Mouse (Mus musculus) gastrocnemius, adult 2 months (tissue): ENCODE results near the gene Smim24. TPM values are rescaled to one million over a fixed set of nuclear protein-coding genes. Genes with fewer than 3 reads are reported as not detected.

Experiments used
- DNase-seq: peaks from one replicate; pipeline ENCODE4 v3.0.0; 2022
- H3K27ac ChIP-seq: fragments of 200-600 bp; 2 replicates; pipeline ENCODE4 v1.8.1; 2022; ENCODE audit warnings: mild to moderate bottlenecking
- H3K4me3 ChIP-seq: fragments of 200-600 bp; 2 replicates; pipeline ENCODE4 v1.8.1; 2022; ENCODE audit warnings: mild to moderate bottlenecking, moderate library complexity
- CTCF ChIP-seq: fragments of 200-600 bp; IDR thresholded peaks from 2 replicates; pipeline ENCODE4 v1.8.1; 2022; ENCODE audit warnings: antibody characterized with exemption, mild to moderate bottlenecking, moderate library complexity
- intact Hi-C: fragments of 180-260 bp; cut with DNase I; formaldehyde crosslinking; loops from one replicate; pipeline ENCODE4 v1.15.1; 2025
- total RNA-seq, 2 experiments: library from RNA; stranded (reverse); gene quantifications; 2 replicates each; pipeline ENCODE4 v1.2.3; 2021

Gene Smim24
- total RNA-seq, 2 experiments from 2014 or later: not detected

DNA sequence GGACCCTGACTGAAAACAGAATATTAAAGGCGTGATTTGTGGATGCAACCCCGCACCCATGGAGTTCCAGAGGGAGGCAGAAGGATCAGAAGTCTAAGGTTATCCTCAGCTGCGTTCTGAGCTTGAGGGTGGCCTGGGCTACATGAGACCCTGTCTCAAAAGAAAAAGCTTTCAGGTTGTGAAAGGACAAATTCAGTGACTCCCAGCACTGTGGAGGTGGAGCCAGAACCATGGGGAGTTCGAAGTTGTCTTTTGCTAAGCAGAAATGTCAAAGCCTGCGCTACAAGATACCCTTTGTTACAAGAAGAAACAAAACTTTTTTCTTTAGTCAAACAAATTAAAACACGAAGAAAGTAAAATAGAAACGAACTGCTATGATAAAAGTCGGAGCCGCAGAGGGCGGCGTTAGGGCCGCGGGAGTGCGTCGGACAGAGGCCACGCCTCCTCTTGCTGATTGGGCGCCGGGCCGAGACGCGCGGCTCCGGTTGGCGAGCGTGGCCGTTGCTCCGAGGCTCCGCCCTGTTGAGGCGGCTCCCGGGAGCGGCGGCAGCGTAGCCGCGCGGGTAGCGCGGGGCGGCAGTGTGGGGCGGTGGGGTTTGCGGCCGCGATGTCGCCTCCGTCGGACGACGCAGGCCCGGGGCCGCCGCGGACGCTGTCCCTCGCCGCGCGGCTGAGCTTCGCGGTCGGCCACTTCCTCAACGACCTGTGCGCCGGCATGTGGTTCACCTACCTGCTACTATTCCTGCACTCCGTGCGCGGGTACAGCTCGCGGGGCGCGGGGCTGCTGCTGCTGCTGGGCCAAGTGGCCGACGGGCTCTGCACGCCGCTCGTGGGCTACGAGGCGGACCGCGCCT lies 35.6 kb upstream of the Smim24 start, which contains the start of gene Mfsd12:
Gene Mfsd12, plus strand, starts transcription at position 501 of the 854 bp plus-strand sequence.
- H3K27ac ChIP-seq: peak within 1 kb of the TSS; percentile 88
- H3K4me3 ChIP-seq: peak within 1 kb of the TSS; percentile 92
- intact Hi-C loops: no loop called here
- peak; percentile 96 for DNase-seq
- no peak for TF ChIP-seq CTCF

DNA sequence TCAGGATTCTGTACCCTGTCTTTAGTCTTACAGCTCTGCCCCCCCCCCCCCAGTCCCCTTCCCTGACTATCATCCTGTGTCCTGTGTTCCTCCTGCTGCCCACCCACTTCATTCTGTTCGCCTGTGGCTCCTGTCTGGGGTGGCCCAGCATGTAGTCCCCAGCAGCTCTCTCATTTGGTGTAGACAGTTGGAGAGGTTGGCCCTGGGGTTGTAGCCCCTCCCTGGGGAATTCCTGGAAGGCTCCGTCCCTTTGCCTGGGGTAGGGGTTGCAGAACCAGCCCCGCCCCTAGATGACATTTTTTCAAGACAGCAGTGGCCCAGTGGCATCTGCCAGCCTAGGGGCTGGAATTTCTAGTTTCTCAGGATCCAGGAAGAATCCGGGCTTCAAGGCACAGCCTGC lies 34.6 kb upstream of the Smim24 start:
- intact Hi-C loops: no loop called here
- TF ChIP-seq CTCF: no peak
- H3K4me3 ChIP-seq: peak overlapping the region; percentile 92
- peak overlapping the region; percentile 88 for H3K27ac ChIP-seq
- DNase-seq: no peak

DNA sequence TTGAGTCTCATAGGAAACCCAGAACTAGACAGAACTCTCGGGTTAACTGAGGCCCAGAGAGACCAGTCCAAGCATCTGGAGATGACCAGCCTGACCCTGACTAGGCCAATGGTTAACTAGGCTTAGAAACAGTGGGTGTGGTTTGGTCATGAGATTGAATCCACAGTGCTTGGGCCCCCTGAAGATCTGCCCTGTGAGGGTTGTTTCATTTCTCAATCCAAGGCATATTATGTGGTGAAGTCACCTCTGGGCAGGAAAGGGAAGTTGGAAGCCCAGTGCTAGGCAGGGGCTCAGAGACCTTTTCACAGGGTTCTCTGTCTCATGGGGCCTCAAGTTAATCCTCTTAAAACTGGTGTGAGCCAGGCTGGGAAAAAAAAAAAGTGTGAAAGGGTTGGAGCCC lies 34.0 kb upstream of the Smim24 start:
- TF ChIP-seq CTCF: no peak
- no peak for DNase-seq
- H3K4me3 ChIP-seq: peak overlapping the region; percentile 92
- intact Hi-C loops: no loop called here
- H3K27ac ChIP-seq: peak overlapping the region; percentile 88

DNA sequence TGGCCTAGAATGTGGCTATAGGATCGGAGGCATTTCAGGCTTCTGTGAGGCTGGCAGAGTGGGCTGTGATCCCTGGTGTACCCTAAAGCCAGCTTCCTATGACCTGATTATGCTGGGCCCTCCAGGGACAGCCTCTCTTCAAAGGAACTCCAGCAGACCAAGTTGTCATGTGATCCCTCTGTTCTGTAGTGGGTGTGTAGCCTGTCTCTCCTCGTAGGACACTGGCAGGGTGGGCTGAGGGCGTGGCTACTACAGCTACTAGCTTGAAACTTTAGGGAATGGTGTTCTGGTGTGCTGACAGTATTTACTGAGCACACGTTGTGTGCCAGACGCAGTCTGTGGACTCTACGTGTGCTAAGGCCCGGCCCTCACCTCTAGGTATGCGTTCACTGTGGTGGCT lies 32.1 kb upstream of the Smim24 start:
- no peak for TF ChIP-seq CTCF
- Histone ChIP-seq H3K4me3 (no peak overlapping the region), H3K27ac (peak overlapping the region; percentile 4; the same call in 1 of the 2 replicates)
- no peak for DNase-seq
- intact Hi-C loops: no loop called here

DNA sequence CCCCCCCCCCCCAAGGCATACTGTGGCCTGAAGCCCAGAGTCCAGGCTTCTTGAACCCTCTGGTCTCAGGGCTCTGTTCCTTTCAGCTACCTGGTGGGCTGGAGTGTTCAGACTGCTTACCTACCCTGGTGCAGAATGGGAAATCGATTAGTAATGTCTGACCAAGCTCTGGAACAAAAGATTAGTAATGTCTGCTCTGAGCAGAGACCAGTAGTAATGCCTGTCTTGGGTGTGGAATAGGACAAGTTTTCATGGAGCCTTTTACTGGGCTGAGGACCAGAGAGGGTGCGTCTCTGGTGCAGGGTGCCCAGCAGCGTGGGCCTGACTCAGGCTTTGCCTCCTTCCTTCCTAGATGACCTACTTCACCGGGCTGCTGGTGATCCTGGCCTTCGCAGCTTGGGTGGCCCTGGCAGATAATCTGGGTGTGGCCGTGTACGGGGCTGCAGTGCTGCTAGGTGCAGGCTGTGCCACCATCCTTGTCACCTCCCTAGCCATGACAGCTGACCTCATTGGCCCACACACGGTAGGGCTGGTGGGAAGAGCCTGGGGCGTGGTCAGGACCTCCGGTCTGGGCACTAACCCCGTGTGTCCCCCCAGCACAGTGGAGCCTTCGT lies 30.4 kb upstream of the Smim24 start:
- peak overlapping the region; percentile 23; the same call in 1 of the 2 replicates for H3K4me3 ChIP-seq
- DNase-seq: no peak
- no peak overlapping the region for H3K27ac ChIP-seq
- TF ChIP-seq CTCF: no peak
- intact Hi-C loops: no loop called here

DNA sequence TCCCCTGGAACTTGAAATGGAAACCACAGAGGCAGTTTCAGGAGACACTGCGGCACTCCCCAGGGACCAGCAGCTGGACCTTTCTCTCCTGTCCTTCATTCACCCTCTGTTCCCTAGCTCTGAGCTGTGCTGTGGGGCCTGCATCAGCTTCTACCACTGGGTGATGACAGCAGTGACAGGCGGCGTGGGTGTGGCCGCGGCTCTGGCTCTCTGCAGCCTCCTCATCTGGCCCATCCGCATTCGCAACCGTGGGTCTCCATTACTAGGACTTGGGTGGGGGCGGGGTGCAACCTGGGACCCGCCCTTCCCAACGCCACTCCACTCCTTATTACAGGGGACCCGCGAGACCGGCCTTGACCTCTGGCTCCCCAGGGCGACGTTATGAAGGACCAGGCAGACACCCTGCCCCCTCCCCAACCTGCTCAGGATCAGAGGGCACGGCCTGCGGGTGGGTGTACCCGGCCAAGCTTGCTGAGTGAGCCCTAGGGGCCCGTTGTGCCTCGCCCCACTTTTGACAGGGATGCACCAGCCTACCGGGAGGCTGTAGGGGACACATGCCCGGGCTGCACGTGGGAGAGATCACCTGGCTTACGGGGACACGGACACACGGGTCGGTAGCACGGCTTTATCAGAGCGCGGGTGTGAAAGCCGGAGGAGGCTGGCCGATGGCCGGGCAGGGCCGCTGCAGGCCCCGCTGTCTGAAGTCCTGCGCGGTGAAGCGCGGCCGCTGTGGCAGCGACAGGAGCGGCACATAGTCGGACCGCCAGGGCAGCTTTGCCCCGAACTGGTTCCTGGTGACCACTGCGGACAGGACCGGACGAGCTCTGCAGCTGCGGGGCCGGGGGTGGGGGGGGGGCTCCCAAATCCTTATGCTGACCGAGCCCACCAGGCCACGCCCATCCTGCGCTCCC lies 29.2 kb upstream of the Smim24 start:
- no peak for DNase-seq
- H3K4me3 ChIP-seq: peak overlapping the region; percentile 56
- no peak overlapping the region for H3K27ac ChIP-seq
- intact Hi-C loops: no loop called here
- no peak for TF ChIP-seq CTCF

DNA sequence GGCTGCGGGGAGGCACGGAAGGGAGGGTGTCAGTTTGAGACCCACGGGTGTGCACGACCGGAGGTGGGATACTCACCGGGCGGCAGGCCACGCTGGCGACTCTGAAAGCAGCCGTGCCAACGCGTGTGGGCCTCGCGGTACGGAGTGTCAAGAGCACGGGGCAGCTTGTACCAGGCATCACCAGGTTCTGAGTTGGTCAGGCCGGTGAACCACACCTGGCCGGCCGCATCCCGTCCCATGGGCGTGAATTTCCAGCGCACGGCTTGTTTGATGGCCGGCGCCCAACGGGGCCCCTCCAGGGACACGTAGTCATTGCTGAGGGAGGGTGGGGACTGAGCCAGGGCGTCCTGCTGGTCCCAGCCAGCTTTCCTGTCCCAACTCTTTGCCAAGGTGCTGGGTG lies 28.2 kb upstream of the Smim24 start:
- DNase-seq: peak; percentile 64
- TF ChIP-seq CTCF: no peak
- H3K27ac ChIP-seq: no peak overlapping the region
- intact Hi-C loops: no loop called here
- peak overlapping the region; percentile 56 for H3K4me3 ChIP-seq

DNA sequence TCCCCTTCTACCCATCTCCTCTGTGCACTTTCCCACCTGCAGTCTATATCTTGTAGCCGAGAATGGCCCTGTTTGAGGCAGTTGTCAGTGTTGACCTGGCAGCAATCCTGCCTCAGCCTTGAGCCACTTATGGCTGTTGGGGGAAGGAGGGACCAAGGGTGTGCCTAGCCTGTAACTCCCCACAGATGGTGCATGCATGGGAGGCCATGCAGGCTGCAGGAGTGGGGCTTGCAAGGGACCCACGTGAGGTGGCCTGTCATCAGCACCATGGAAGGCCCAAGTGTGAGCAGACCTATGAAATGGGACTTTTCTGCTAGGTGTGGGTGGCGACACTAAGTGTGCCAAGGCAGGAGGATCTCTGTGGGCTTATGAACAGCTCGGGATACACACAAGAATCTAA lies 27.8 kb upstream of the Smim24 start:
- DNase-seq: no peak
- intact Hi-C loops: no loop called here
- no peak for TF ChIP-seq CTCF
- Histone ChIP-seq H3K27ac (no peak overlapping the region), H3K4me3 (peak overlapping the region; percentile 56)

DNA sequence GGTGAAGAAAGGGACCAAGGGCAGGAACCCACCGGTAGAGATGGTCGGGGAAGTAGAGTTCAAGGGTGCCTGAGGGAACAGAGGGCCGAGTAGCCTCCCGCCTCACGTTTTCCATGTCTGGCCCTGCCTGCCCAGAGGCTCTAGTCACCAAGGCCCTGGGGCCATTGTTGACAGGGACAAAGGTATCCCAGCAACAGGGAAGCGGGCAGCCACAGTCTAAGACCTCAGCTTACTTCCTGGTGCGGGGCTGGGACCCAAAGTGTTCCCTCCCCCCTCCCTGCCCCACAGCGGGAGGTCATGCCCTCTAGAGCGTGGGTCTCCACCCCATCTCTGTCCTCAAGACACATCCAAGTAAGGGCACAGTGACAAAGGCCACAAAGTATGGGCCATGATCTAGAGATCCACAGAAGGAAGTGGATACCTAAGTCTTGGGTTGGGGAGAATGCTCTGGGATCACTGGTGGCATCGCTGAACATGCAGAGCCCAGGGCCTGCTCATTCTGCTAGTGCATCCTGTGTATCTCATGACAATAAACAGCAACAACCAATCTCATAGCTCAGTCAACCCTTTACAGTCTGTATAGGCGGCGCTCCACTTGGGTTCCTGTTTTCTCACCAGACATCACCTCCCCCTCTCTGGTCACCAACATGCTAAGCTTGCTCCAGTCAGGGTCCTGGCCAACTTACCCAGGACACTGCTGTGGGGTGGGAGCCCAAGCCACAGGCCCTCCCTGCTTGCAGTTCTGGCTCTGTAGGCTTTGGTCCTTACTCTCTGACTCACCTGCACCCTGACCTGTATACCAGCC lies 27.0 kb upstream of the Smim24 start, which contains the start of gene 4930404N11Rik:
Gene 4930404N11Rik, minus strand, starts transcription at position 145 of the 805 bp plus-strand sequence.
- H3K27ac ChIP-seq: no peak within 1 kb of the TSS
- no peak for DNase-seq
- intact Hi-C loops: no loop called here
- peak within 1 kb of the TSS; percentile 56 for H3K4me3 ChIP-seq
- no peak for TF ChIP-seq CTCF

DNA sequence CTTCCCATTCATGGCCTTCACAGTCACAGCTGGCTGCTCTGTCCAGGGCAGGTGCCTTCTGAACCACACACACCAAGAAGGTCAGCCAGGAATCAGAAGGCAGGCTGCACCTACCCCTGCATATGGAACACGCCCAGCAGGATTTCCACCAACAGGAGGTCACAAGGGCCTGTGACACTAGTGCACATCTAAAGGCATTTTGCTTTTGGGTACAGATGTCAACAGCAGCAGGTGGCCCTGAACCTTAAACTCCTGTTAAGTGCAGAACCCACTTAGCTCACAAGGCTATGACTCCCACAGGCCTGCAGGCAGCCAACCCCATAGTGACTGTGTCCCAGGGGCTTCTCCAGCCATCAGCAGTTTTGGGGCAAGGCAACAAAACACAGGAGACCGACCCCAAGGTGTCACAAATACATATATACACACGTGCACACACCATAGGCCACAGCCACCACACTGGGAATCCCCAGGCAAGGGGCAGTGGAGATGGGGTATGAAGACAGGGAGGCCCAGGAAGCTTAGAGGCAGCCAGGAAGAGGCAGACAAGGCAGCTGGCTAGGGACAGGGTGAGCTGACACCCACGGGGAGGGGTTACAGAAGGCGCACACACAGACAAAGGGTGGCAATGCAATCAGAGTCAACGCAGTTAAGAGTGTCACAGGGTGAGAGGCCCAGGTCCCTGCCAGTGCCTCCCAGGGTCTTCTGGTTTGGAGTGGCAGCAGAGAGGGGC lies 26.2 kb upstream of the Smim24 start:
- Histone ChIP-seq H3K4me3 (no peak overlapping the region), H3K27ac (no peak overlapping the region)
- no peak for TF ChIP-seq CTCF
- intact Hi-C loops: no loop called here
- no peak for DNase-seq

DNA sequence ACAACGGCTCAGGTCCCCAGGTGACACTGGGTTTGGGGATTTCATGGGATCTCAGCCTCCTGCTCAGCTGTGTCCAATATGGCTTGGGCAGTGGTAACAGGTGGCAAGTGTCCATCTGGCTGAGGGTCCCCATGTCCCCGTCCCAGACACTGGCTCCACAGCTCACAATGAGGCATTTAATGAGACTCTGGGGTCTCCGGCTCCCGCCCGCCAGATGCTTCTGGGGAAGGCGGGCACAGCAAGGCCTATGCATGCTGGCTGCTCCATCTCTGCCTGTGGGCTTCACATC lies 25.7 kb upstream of the Smim24 start:
- intact Hi-C loops: no loop called here
- TF ChIP-seq CTCF: no peak

More for the DNA sequence above, 25.7 kb upstream of the Smim24 start:
- no peak for DNase-seq
- Histone ChIP-seq H3K27ac (no peak overlapping the region), H3K4me3 (no peak overlapping the region)
